Mouse (Mus musculus): ENCODE data around the gene Hist2h3b.

Gene Hist2h3b

DNA sequence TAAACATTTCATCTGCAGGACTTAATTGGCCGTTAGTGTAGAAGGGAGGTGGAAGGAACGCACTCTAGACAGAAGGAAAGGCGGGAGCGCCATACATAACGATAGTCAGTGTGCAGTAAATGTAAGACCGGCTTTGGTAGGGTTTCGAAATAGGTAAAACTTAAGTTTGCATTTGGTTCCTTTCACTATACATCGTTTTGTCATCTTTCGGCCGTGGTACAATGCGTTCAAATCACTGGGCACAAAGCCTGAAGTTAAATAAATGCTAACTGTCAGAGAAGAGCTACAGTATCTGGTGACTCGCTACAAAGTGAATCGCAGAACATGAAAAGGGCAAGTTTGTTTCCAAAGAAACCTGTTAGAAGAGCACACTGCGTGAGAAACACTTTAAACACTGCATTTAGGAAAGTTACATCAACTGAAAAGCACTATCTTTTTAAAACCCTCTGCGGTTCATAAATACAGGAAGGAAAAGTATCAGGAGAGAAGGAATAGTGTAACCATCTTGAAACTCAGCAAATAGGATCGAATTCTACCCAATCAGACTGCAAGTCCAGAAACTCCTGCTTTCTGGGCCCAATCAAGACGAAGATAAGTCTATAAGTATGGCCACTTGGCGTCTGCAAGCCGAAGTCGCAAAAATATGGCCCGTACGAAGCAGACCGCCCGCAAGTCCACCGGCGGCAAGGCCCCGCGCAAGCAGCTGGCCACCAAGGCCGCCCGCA is at the start of gene Hist2h3b:
Hist2h3b (plus strand) TSS at position 604 of the 725 bp plus-strand sequence.
- DNase-seq (ENCODE audit: low read depth, low spot score) = peak; percentile 94

DNA sequence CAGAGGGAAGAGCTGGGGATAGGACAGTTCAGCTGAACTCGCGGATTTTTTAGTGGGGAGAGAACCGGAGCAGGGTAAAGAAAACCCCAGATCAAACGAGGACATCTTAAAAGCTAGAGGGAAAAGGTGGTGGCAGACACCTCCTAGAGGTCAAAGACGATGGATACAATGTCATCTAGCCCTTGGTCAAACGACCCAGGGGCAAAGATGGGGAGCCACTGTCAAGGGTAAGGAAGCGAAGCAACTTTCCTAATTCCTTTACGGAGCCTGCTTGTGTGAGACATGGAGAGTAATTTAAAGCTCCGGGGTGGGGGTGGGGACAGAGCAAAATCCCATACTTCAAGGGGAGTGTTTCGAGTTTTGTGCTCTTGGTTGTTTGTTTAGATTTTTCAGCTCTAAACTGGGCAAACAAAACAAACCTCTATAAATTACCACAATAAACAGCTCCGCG is 49.2 kb upstream of the Hist2h3b start:
- DNase-seq (ENCODE audit: low read depth, low spot score) = peak; percentile 74

DNA sequence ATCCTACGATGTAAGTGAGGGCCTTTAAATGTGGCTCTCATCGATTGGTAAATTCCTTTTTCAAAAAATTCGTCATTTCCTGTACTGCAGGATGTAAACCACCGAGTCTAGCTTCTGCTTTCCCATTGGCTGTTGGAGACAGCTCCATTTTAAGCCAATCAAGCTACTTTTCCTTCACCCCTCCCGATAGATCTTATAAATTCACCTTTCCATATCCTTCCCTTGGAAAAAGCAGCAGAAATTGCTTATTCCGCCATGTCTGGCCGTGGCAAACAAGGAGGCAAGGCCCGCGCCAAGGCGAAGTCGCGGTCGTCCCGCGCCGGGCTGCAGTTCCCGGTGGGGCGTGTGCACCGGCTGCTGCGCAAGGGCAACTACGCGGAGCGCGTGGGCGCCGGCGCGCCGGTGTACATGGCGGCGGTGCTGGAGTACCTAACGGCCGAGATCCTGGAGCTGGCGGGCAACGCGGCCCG is 48.8 kb upstream of the Hist2h3b start, which contains the start of the genes Bola1 and Hist2h2ab:
Bola1 (minus strand) TSS at position 49 of the 470 bp plus-strand sequence.
Hist2h2ab (plus strand) TSS at position 205 of the 470 bp plus-strand sequence.
- DNase-seq (ENCODE audit: low read depth, low spot score) = peak; percentile 91

- DNase-seq (ENCODE audit: low read depth, low spot score) = peak; percentile 76
Measured at GRCm38 (mm10) chr3:96220131-96220764, 48.2 kb upstream of the Hist2h3b start.

- peak; percentile 96 for DNase-seq (ENCODE audit: low read depth, low spot score)
Measured at GRCm38 (mm10) chr3:96220765-96221639, 47.5 kb upstream of the Hist2h3b start, which contains the start of the genes Hist2h2ac and Hist2h2be. Gene Hist2h2ac (minus strand): TSS chr3:96220880. Gene Hist2h2be (plus strand): TSS chr3:96221119.

DNA sequence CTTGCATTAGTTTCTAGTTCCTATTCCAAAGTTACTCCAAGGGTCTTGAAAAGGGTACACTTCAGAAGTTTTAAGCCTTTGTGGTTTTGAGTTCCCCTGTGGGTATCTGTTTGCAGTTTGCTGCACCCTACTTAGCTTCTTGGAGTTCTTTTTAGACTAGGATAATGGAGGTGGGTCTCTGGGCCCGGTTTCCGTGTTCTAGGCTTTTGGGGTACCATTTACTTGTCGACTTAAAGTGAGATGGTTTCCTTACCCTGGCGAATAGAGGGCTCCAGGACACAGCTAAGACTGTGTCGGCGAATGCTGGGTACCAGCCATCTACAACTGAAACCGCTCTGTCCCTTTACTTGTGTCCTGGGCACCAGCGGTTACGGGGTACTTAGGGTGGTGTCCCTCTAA is 46.8 kb upstream of the Hist2h3b start:
- no peak for DNase-seq (ENCODE audit: low read depth, low spot score)

DNA sequence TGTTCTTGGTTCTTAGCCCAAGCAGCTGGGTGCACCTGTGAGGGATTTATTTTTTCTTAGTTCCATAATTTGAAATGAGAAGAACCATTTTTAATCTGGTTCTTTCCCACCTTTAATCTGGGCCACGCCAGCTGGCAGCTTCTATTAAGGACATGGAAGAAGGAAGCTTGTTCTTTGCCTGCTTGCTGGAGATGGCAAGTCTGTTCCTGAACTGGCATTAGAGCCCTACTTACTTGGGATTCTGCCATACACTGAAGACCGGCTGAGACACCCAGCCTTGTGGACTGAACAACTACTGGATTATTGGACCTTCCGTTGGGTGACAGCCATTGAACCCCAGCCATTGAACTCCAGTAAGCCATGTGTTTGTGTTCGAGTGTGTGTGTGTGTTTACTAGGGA is 45.7 kb upstream of the Hist2h3b start:
- no peak for DNase-seq (ENCODE audit: low read depth, low spot score)

- DNase-seq (ENCODE audit: low read depth, low spot score) = no peak
Measured at GRCm38 (mm10) chr3:96225421-96225820, 43.0 kb upstream of the Hist2h3b start.

DNA sequence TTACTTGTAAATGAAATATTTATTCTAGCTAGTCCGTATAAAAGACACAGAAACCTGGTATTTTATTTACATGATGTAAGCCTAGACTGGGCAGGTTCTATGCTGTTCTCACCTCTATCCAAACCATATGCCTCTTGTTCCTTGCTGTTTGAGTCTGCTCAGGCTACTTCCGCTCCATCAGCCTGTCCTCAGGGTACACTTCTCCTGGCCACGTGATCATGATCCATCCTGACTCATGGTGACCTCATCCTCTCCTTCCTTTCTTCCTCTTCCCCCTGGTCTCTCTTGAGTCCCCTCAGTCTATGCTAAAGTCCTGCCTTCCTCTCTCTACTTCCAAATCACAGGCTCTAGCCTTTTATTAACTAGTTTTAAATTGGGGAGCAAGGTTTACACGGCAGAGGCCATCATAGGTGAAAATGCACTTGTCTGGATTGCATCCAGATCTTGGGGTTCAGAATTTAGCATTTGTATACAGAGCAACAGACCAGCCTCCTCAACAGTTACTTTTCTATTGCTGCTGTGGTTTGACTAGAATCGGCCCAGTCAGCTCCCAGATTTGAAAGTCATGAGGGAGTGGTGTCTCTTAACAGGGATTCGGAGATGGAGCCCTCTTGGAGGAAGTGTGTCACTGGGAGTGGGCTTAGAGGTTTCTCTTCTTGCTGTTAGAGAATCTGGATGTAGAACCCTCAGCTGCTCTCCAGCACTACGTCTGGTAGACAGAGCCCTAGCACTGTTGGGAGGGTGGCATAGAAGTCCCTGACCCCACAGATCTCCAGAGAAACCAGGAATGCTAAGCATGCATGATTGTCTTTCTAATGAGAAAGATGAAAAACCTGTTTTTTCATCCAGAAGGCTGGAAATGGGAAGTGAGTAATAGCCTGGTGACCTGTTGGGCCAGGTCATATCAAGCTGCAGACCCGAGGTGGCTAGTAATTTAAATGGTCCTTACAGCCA is 41.5 kb upstream of the Hist2h3b start:
- DNase-seq (ENCODE audit: low read depth, low spot score) = no peak

GRCm38 (mm10) chr3:96228828-96229227 is 39.6 kb upstream of the Hist2h3b start:
- DNase-seq (ENCODE audit: low read depth, low spot score) = no peak

DNA sequence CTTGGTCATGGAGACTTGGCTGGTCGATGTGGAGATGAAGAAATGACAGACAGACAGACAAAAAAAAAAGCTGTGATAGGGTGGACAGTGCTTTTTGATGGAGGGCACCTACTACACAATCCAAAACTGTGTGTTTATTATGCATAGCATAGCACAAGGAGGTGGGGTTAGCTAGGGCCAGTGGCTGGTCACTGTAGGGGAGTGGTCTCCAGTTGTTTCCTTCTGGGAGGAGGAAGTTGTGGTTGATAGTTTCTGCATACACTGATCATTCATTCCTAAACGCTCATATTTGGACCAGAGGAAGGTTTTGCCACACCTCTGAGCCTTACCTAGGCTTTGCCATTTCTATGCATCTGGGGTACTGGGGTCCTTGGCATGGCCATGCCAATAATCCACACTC is 38.0 kb upstream of the Hist2h3b start:
- DNase-seq (ENCODE audit: low read depth, low spot score) = no peak

DNA sequence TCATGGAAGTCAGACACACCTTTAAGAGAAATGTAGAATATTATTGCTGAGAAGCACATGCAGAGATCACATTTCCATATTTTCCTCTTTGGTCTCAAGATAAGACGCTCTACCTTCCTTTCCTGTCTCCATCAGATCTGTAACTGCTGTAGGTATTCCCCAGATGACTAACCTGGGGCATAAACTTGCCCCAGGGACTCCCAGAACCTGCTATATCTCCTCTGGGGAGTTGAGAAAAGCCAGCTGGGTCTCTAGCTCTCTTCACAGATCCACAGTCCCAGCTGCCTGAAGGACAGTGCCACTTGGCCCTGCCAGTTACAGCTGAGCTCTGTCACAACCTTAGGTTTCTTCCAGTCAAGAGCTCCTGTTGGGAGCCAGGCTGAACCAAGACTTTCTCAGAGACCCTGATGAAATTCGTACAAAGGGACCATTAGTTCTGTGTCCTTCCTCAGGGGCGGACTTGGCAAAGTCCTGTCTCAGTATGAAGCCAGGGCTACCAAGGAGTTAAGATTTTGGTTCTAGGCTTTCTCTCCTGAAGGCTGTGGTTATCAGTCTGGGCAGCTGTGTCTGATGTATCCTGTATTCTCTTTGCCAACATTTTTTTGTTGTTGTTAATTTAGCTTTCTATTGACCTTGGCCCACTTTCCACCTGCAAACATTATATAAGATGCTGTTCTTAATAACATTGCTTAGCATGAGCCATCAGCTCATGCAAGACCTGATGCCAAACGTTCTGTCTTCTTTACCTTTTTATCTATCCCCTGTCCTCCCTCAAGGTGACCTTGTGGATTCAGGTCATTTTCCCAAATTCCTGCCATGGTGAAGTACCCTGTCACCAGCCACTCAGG is 37.3 kb upstream of the Hist2h3b start:
- no peak for DNase-seq (ENCODE audit: low read depth, low spot score)

DNA sequence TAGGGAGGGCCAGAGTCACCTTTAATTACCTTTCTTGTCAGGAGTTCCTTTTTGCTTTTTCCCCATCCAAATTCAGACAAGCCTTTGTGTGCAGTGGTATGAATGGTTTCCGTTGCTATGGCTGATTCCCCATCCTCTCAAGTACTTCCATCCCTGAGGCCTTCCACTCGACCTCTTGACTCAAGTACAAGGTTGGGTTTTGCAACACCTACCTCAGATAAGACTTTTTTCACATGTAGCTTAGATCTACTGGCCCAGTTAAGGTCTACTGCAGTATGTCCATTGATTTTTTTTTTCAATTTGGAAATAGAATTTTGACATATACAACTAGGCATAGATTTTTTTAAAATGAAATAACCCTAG is 36.7 kb upstream of the Hist2h3b start:
- DNase-seq (ENCODE audit: low read depth, low spot score) = no peak

DNA sequence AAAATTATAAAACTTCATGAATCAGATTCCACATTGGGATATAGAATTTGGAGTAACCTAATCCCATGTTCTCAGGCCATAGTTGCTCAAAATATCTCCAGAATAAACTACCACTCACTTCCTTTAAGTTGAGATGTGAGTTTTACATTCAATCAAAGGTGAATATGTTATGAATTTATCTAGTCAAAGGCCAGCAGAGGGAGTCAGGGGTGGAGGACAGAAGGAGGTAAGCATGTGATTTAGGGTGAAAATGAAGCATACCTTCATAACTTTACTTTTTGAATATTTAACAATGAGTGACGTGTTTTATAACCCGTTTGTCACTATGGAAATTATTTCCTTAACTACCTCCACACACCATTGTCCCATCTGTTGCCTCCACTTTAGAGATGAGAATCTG is 33.5 kb upstream of the Hist2h3b start:
- DNase-seq (ENCODE audit: low read depth, low spot score) = no peak

DNA sequence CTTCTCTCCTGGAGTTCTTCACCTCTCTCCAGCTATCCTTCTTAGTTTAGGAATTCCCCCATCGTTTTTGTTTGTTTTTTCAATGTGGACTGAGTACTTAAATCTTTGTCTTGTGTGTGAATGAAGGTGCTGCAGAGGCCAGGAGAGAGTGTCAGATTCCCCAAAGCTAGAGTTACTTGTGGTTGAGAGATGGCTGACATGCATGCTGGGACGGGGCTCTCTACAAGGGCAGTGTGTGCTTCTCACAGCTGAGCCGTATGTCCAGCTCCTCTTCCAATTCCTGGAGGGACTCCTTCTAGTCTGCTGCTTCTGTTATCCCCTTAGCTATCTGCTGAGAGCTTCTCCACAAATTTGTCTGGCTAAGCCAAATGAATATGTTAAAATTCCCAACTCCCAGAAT is 32.6 kb upstream of the Hist2h3b start:
- DNase-seq (ENCODE audit: low read depth, low spot score) = no peak

DNA sequence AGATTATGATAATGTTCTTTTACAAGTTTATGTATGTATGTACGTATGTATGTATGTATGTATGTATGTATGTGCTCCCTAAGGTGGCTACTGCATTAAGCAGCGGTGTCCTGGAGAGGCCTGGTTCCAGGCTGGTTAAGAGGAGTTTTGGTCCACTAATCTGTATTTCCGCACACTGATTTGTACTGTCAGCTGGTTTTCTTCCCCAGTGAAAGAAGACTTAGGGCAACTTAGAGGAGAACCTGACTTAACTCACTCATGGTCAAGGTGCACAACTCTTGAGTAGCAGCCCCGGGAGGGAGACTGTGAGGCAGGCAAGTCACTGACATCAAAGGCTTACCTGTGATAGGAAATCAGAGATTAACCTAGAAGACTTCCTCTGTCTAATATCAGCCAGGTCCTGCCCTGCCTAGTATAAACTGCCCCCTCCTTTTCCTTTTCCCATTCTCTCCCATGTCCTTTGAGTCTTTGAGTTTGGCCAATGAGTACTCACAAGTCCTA is 31.6 kb upstream of the Hist2h3b start:
- no peak for DNase-seq (ENCODE audit: low read depth, low spot score)

DNA sequence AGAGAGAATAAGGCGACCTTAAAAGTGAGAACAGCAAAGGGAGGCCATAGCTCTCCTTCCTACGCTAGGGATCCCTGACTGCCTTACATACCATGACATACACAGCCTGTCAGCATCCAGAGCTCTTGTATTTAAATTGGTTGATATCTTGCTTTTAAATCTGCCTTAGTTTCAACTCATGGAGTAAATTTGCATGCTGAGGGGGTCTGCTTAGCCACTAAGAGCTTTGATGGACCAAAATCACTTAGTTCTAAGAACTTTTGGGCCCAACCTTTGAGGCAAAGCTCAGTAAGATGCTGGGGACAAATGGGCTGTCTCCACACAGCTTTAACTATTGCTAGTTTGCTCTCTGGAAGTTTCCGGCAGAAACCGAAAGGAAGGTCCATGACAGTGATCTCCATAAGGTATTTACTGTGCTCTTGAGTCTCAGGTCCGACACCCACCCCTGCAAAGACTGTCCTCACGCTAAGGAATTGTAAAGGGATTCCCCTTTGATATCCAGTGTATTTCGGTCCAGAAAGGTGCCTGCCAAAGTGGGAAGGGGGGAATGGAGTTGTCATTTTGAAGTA is 31.0 kb upstream of the Hist2h3b start:
- DNase-seq (ENCODE audit: low read depth, low spot score) = peak; percentile 49

DNA sequence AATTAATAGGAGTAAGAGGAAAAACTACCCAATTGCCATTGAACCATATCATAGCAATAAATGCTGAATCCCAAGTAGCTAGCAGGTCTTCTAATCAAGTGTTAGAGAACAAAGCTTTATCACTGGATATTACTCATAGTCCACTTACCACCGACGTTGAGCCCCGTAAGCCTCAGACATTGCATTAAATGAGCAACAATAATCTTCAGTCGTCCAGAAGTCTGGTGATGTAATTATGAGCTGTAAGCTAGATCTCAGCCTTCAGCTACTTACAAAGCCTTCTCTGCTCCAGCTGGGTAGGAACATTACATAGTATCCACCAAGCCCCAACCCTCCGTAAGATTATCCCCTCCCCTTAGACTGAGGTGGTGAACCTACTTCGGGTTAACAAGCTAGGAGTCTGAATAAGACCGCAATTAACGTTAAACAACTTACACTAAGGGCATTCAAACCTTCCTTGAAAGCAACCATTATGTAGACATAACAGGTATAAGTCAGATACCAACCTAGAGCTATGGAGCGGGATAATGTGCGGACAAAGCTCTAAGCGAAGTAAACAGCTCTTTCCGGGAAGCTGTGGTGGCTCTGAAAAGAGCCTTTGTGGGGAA is 30.4 kb upstream of the Hist2h3b start:
- peak; percentile 75 for DNase-seq (ENCODE audit: low read depth, low spot score)
